Mouse (Mus musculus) CD4-positive helper T cell, adult 2 months (primary cell): ENCODE measurements around the gene Tesk1.
A peak's percentile ranks its signal among the peaks of the same experiment; 100 is the strongest.

Experiments
- DNase-seq: peaks from one replicate; pipeline ENCODE4 v3.0.0-alpha.2; 2012; ENCODE audit warnings: low read depth, missing footprints, low spot score

Gene Tesk1

GRCm38 (mm10) chr4:43492821-43493185 lies 51.1 kb downstream of the Tesk1 start, which contains the start of gene Ccdc107:
Gene Ccdc107 (plus strand): TSS chr4:43492900.
- peak; percentile 99 for DNase-seq

- peak; percentile 95 for DNase-seq
Measured at GRCm38 (mm10) chr4:43493186-43493845, 51.6 kb downstream of the Tesk1 start.

- DNase-seq = no peak
Measured at GRCm38 (mm10) chr4:43493846-43494240, 52.1 kb downstream of the Tesk1 start.

- DNase-seq = no peak
Measured at GRCm38 (mm10) chr4:43496587-43496986, 54.8 kb downstream of the Tesk1 start.

- no peak for DNase-seq
Measured at GRCm38 (mm10) chr4:43497405-43497804, 55.7 kb downstream of the Tesk1 start.
